Mouse (Mus musculus) heart, embryonic 10.5 days (tissue): ENCODE data around the gene Dusp6. TPM values are rescaled to one million over a fixed set of nuclear protein-coding genes. Genes with fewer than 3 reads are reported as not detected.
"Not testable (repeated sequence)": the region's sequence is repeated elsewhere in the genome, so short reads cannot be mapped to it uniquely, and the experiment has no call there.

Experiments used
- DNase-seq: peaks from one replicate; pipeline ENCODE4 v3.0.0-alpha.2; 2017; ENCODE audit warnings: low spot score
- H3K27ac ChIP-seq: fragments of 300-500 bp; sonication (generic); 2 replicates; pipeline ENCODE4 v1.5.1; 2016; ENCODE audit warnings: mild to moderate bottlenecking
- H3K27me3 ChIP-seq: fragments of 300-500 bp; sonication (generic); 2 replicates; pipeline ENCODE4 v1.6.1; 2016; ENCODE audit warnings: mild to moderate bottlenecking; ENCODE audit not compliant: poor library complexity, insufficient read depth, severe bottlenecking
- H3K36me3 ChIP-seq: fragments of 300-500 bp; sonication (generic); 2 replicates; pipeline ENCODE4 v1.6.1; 2016; ENCODE audit warnings: mild to moderate bottlenecking, moderate library complexity
- H3K4me1 ChIP-seq: fragments of 300-500 bp; sonication (generic); 2 replicates; pipeline ENCODE4 v1.6.1; 2016; ENCODE audit warnings: mild to moderate bottlenecking
- H3K4me3 ChIP-seq: fragments of 300-500 bp; sonication (generic); 2 replicates; pipeline ENCODE4 v1.5.1; 2016; ENCODE audit warnings: mild to moderate bottlenecking, moderate library complexity
- H3K9me3 ChIP-seq: fragments of 300-500 bp; sonication (generic); 2 replicates; pipeline ENCODE4 v1.6.1; 2016; ENCODE audit warnings: mild to moderate bottlenecking, moderate library complexity
- WGBS: fragments of 180-500 bp; shearing (Covaris S2); methylation state at CpG from one replicate; pipeline ENCODE4 v1.1.7; 2016; 5-methylcytosine and 5-hydroxymethylcytosine counted together
- polyA plus RNA-seq: library from polyadenylated mRNA; unstranded; fragments of >200 nt; fragmentation: Nextera tagmentation; extraction: Ambion mirVana; gene quantifications from 2 replicates; pipeline ENCODE4 v1.2.1, GENCODE M21; 2016

The Dusp6 gene
- 58.5 and 65.3 TPM in 2 replicates for polyA plus RNA-seq

DNA sequence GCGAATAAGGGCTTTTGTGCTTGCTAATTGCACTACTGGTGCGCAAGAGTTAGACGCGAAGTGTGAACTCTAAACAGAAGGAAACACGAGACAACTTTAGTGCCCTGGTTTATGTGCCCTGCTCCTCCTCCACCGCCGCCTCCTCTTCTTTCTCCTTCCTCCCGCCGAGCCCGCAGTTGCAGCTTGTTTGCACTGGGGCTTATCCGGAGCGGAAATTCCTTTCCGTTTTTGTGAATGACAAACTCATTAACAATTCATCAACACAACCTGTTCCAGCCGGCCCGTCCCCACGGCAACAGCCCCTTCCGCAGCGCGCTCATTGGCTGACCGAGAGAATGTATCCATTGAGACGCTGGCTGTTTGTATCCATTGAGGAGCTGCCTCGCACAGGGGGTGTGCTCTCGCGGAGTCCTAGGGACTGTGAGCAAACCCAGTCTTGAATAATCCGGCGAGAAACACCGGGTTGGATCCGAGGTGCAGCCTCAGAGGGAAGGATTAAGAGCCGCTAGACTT lies at the start of gene Dusp6:
Gene Dusp6 (plus strand): TSS at position 365 of the 513 bp plus-strand sequence.
- Histone ChIP-seq H3K4me3 (peak within 1 kb of the TSS; percentile 93), H3K27me3 (no peaks in the 10 kb centered on the region), H3K36me3 (peaks cover 19% of the 10 kb centered on the region), H3K27ac (peak within 1 kb of the TSS; percentile 98), H3K9me3 (no peaks in the 10 kb centered on the region), H3K4me1 (peaks cover 8% of the 10 kb centered on the region)
- peak; percentile 99 for DNase-seq
- WGBS = under 1% methylated on average over 29 of the region's 29 CpGs

DNA sequence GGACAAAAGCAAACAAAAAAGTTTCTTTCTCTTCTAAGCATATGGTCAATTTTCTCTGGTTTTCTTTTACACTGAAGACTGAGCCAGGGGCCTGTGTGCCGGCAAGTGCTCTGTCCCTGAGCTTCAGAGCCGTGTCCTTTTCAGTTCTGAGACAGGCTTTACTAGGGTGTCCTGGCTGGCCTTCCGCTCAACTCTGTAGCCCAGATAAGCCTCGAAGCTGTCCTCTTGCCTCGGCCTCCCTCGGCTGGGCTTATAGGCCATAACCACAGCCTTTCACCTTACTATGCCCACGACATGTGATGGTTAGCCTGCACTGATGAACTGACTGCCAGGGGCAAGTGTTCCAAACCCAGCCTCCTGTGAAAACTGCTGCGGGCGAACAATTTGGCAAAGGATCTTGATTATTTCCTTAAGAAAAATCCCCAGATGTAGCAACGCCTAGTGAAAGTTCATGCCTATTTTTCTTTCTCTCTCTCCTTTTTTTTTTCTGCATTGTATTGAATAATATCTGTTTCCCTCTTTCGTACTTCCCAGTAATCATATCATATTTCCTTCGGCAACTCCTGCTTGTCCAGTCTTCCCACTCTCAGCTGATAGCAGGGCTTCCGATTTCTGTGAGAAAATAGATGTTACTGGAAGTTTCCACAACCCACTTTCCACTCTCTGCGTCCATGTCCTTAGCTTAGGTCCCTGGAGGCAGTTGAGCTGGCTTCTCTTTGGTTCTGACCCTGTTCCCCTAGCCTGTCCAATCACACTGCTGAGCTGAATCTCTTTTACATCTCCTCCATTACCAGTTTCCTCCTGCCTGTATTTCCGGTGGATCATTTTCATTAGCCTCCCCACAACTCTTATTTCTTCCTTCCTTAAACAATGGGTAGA lies 48.4 kb upstream of the Dusp6 start:
- Histone ChIP-seq H3K4me1 (peaks cover 5% of the 10 kb centered on the region; the same call in 1 of the 2 replicates), H3K4me3 (no peak overlapping the region), H3K27me3 (no peaks in the 10 kb centered on the region), H3K9me3 (no peaks in the 10 kb centered on the region), H3K27ac (peak overlapping the region; percentile 62), H3K36me3 (no peaks in the 10 kb centered on the region)
- no peak for DNase-seq
- WGBS = 69% methylated on average over 15 of the region's 15 CpGs

DNA sequence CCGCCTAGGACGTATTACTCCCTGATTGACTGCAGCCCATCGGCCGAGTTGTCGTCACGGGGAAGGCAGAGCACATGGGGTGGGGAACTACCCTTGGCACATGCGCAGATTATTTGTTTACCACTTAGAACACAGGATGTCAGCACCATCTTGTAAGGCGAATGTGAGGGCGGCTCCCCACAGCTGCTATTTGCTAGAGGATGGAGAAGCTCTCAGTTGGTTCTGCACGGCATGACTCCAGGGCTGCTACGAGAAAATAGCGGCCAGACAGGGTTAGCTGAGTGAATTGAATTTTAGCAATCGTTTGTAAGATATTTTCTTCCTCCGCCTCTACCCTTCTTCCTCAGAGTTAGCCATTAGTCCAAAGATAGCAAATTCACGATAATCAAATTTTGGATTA lies 46.5 kb upstream of the Dusp6 start:
- not testable (repeated sequence) for H3K27ac ChIP-seq, H3K4me1 ChIP-seq, H3K27me3 ChIP-seq, H3K36me3 ChIP-seq, H3K9me3 ChIP-seq, H3K4me3 ChIP-seq, DNase-seq
- WGBS = 92% methylated on average over 15 of the region's 15 CpGs

GRCm38 (mm10) chr10:99221540-99221939 lies 41.5 kb upstream of the Dusp6 start:
- Histone ChIP-seq H3K9me3 (no peaks in the 10 kb centered on the region), H3K27ac (no peak overlapping the region; the same call in 1 of the 2 replicates), H3K36me3 (no peaks in the 10 kb centered on the region), H3K4me3 (no peak overlapping the region), H3K4me1 (no peaks in the 10 kb centered on the region), H3K27me3 (no peaks in the 10 kb centered on the region)
- no peak for DNase-seq
- WGBS = 87% methylated on average over 8 of the region's 8 CpGs

DNA sequence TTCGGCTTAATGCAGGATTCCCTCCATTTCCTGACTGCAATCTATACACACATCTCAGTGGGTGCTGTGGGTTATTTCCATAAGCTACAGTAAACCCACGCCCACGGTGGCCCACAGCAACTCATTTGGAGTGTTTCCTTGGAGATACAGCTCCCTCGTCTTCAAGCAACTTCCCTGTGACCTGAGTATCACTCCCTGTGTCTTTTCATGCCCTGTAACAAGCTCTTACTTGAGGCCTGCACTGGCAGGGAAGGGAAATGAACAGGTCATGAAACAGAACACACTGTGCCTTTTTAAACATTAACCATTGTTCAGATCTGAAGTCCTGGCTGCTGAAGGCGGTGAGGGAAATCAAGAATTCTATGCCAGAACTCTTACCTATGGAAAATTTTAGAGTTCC lies 40.3 kb upstream of the Dusp6 start:
- 74% methylated on average over 5 of the region's 5 CpGs for whole genome bisulfite sequencing
- DNase-seq = no peak
- Histone ChIP-seq H3K27ac (no peak overlapping the region), H3K36me3 (no peaks in the 10 kb centered on the region), H3K27me3 (no peaks in the 10 kb centered on the region), H3K4me3 (no peak overlapping the region), H3K4me1 (peaks cover 2% of the 10 kb centered on the region; the same call in 1 of the 2 replicates), H3K9me3 (no peaks in the 10 kb centered on the region)

DNA sequence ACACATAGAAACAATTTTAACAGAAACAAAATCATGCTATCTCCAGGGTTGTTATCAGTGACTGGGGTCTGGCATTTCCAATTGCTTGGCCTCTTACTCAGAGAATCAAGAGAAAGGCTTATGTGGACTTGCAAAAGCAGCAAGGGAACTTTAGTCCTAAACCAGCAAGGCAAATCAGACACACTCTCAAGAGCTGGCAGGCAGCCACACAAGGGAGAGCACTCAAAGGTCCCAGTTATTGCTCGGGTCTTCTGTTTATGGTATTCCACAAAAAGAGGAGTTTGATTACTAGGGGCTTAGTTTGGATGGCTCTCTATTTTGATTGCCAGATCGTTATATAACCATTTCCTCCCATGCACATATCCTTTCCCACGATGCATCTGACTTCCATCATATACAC lies 38.8 kb upstream of the Dusp6 start:
- no peak for DNase-seq
- H3K27me3 ChIP-seq = no peaks in the 10 kb centered on the region
- H3K9me3 ChIP-seq = no peaks in the 10 kb centered on the region
- no peak overlapping the region for H3K4me3 ChIP-seq
- no peaks in the 10 kb centered on the region for H3K36me3 ChIP-seq
- no peak overlapping the region for H3K27ac ChIP-seq
- H3K4me1 ChIP-seq = peaks cover 16% of the 10 kb centered on the region
- 64% methylated on average over 3 of the region's 3 CpGs for WGBS

DNA sequence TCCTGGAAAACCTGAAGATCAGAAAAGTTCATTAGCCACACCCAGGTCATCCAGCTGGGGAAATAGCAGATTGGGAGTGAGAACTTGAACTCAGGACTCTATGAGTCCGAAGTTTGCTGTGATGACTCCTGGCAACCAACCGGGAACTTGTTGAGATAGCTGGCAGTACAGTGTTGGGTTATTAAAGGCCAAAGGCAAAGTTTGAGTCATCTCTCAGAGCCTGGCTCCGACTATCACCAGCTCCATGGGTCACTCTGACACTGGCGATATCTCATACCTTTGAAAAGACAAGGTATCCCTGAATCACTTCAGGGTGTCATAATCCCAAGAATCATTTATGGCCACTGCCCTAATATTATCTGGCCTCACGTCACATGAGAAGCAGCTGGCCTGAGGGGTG lies 36.2 kb upstream of the Dusp6 start:
- no peak for DNase-seq
- H3K27me3 ChIP-seq = no peaks in the 10 kb centered on the region
- no peaks in the 10 kb centered on the region for H3K36me3 ChIP-seq
- WGBS = 82% methylated on average over 5 of the region's 5 CpGs
- no peak overlapping the region for H3K27ac ChIP-seq
- H3K9me3 ChIP-seq = no peaks in the 10 kb centered on the region
- no peak overlapping the region for H3K4me3 ChIP-seq
- peaks cover 18% of the 10 kb centered on the region for H3K4me1 ChIP-seq

GRCm38 (mm10) chr10:99227968-99228864 lies 34.8 kb upstream of the Dusp6 start:
- H3K27ac ChIP-seq = peak overlapping the region; percentile 73
- peaks cover 24% of the 10 kb centered on the region for H3K4me1 ChIP-seq
- 33% methylated on average over 17 of the region's 17 CpGs for WGBS
- DNase-seq = no peak
- H3K4me3 ChIP-seq = peak overlapping the region; percentile 44; the same call in 1 of the 2 replicates
- H3K9me3 ChIP-seq = no peaks in the 10 kb centered on the region
- no peaks in the 10 kb centered on the region for H3K27me3 ChIP-seq
- H3K36me3 ChIP-seq = no peaks in the 10 kb centered on the region

GRCm38 (mm10) chr10:99229031-99229684 lies 33.9 kb upstream of the Dusp6 start:
- Histone ChIP-seq H3K4me1 (peaks cover 28% of the 10 kb centered on the region), H3K9me3 (no peaks in the 10 kb centered on the region), H3K27me3 (no peaks in the 10 kb centered on the region), H3K36me3 (no peaks in the 10 kb centered on the region), H3K4me3 (peak overlapping the region; percentile 44), H3K27ac (peak overlapping the region; percentile 73)
- WGBS = 8% methylated on average over 16 of the region's 16 CpGs
- DNase-seq = no peak

DNA sequence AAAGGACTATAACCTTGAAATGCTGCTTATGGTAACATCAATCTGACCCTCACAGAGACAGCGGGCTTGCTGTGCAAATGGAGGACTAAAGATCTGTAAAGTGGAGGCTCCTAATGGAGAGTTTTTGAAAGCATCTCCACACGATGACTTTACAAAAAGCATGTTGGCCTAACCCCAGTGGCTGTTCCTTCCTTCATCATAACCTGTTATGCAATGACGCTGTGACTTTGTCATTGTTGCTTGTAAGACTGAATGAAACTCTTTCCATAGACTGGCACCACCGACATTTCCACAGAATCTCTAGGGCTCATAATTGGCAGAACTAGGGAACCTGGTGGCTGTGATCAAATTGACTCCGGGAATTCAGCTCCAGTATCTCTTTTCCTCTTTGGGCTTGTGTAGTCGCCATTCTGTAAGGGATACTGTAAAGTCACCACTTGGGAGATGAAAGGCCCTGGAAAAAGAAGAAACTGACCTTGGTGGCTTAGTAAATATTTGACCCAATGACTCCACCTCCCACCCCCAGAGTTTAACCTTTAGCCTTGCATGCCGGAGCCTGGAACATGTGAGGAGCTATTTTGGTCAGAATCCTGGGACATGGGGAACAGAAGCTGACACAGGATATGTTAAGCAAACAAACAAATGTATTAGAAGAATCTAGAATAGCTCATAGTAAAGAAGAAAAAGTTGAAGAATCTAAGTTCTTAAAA lies 30.4 kb upstream of the Dusp6 start:
- H3K27ac ChIP-seq = no peak overlapping the region
- H3K4me1 ChIP-seq = peaks cover 30% of the 10 kb centered on the region
- 59% methylated on average over 7 of the region's 7 CpGs for WGBS
- no peaks in the 10 kb centered on the region for H3K36me3 ChIP-seq
- no peaks in the 10 kb centered on the region for H3K9me3 ChIP-seq
- DNase-seq = no peak
- H3K27me3 ChIP-seq = no peaks in the 10 kb centered on the region
- H3K4me3 ChIP-seq = no peak overlapping the region

DNA sequence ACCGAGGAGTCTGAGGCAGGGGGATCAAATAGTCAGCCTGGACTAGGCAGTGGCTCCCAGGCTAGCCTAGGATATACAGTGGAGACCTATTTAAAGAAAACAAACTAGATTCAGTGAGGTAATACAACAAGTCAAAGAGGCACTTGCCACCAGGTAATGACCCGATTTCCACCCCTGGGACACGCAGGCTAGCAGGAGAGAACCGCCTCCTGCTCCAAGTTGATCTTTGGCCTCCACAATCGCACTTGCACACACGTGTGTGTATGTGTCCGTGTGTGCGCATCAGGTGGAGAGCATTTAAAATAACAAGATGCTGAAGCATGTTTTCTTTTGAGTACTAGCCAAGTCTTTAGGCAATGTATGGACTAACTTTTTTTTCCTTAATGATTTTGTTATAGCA lies 28.7 kb upstream of the Dusp6 start:
- DNase-seq = no peak
- Histone ChIP-seq H3K9me3 (no peaks in the 10 kb centered on the region), H3K4me1 (peaks cover 14% of the 10 kb centered on the region; the same call in 1 of the 2 replicates), H3K27me3 (no peaks in the 10 kb centered on the region), H3K27ac (no peak overlapping the region), H3K4me3 (no peak overlapping the region), H3K36me3 (no peaks in the 10 kb centered on the region)
- 95% methylated on average over 8 of the region's 8 CpGs for WGBS

- Histone ChIP-seq H3K4me3 (no peak overlapping the region), H3K27me3 (no peaks in the 10 kb centered on the region), H3K9me3 (no peaks in the 10 kb centered on the region), H3K4me1 (peaks cover 14% of the 10 kb centered on the region; the same call in 1 of the 2 replicates), H3K36me3 (no peaks in the 10 kb centered on the region), H3K27ac (no peak overlapping the region)
- no peak for DNase-seq
- WGBS = 92% methylated on average over 9 of the region's 9 CpGs
Observed at GRCm38 (mm10) chr10:99235081-99235480, 27.9 kb upstream of the Dusp6 start.
